Mouse (Mus musculus) forebrain, embryonic 11.5 days (tissue): Measurements from ENCODE around the gene Gm12830. TPM values are rescaled to one million over a fixed set of nuclear protein-coding genes. Genes with fewer than 3 reads are reported as not detected.
A peak's percentile ranks its signal among the peaks of the same experiment; 100 is the strongest.

Experiments
- ATAC-seq: fragments of 200-750 bp; cut with Nextera tagmentation; replicated peaks from 2 replicates; pipeline ENCODE4 v1.8.0; 2017; ENCODE audit warnings: moderate TSS enrichment; ENCODE audit not compliant: low FRiP score
- DNase-seq: peaks from one replicate; pipeline ENCODE4 v3.0.0-alpha.2; 2017; ENCODE audit warnings: low spot score
- H3K27ac ChIP-seq: fragments of 300-500 bp; sonication (generic); 2 replicates; pipeline ENCODE4 v1.5.1; 2014; ENCODE audit warnings: low read depth, low read length
- H3K27me3 ChIP-seq: fragments of 300-500 bp; sonication (generic); 2 replicates; pipeline ENCODE4 v1.6.1; 2014; ENCODE audit warnings: mild to moderate bottlenecking, low read length, mixed read lengths; ENCODE audit not compliant: control insufficient read depth, insufficient read depth
- H3K36me3 ChIP-seq: fragments of 300-500 bp; sonication (generic); 2 replicates; pipeline ENCODE4 v1.6.1; 2014; ENCODE audit warnings: mild to moderate bottlenecking, low read length, moderate library complexity, mixed read lengths; ENCODE audit not compliant: control insufficient read depth, insufficient read depth
- H3K4me1 ChIP-seq: fragments of 300-500 bp; sonication (generic); replicated peaks from 2 replicates; pipeline ENCODE4 v1.6.1; 2014; ENCODE audit warnings: low read length, mixed read lengths; ENCODE audit not compliant: control insufficient read depth, insufficient read depth
- H3K4me2 ChIP-seq: fragments of 300-500 bp; sonication (generic); 2 replicates; pipeline ENCODE4 v1.6.1; 2014; ENCODE audit warnings: low read depth, mild to moderate bottlenecking, low read length, moderate library complexity, mixed read lengths; ENCODE audit not compliant: severe bottlenecking
- H3K4me3 ChIP-seq: fragments of 300-500 bp; sonication (generic); 2 replicates; pipeline ENCODE4 v1.5.1; 2014; ENCODE audit warnings: low read depth, low read length
- H3K9ac ChIP-seq: fragments of 300-500 bp; sonication (generic); 2 replicates; pipeline ENCODE4 v1.6.1; 2014; ENCODE audit warnings: low read length
- H3K9me3 ChIP-seq: fragments of 300-500 bp; sonication (generic); 2 replicates; pipeline ENCODE4 v1.6.1; 2016; ENCODE audit warnings: low read length, mixed read lengths; ENCODE audit not compliant: control insufficient read depth
- WGBS: fragments of 180-500 bp; shearing (Covaris S2); extraction: QIAGEN DNeasy Blood & Tissue Kit; methylation state at CpG from one replicate; pipeline ENCODE4 v1.1.7; 2014; 5-methylcytosine and 5-hydroxymethylcytosine counted together
- polyA plus RNA-seq: library from polyadenylated mRNA; unstranded; fragments of >200 nt; fragmentation: Nextera tagmentation; extraction: Ambion mirVana; gene quantifications from 2 replicates; pipeline ENCODE4 v1.2.1, GENCODE M21; 2014

Gene Gm12830
- polyA plus RNA-seq, 1 experiment from 2014 or later, result not detected

DNA sequence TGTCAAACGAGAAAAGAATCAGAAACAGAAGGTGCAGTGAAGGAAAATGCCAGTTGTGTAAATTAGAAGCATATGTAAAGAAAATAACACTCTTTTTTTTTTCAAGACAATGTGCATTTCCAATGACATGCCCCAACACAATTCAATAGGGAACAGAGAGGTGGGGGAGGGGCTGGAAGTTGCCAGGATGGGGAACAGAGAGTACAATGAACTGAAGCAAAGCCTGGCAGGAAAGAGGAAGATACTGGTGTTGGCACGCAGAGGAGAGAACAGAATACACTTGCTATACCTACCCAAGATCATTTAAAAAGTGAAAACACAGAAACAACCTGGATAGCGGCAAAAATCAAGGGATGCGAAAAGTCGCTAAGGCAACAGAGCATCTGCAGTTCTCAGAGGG is 41.6 kb downstream of the Gm12830 start:
- H3K27ac ChIP-seq, result no peak overlapping the region
- H3K4me3 ChIP-seq, result no peak overlapping the region
- H3K9me3 ChIP-seq, result no peaks in the 10 kb centered on the region
- H3K4me1 ChIP-seq, result no peaks in the 10 kb centered on the region
- no peak overlapping the region for H3K4me2 ChIP-seq
- no peak overlapping the region for H3K9ac ChIP-seq
- 78% methylated on average over 5 of the region's 5 CpGs for WGBS
- DNase-seq (no peak), ATAC-seq (no peak)
- H3K36me3 ChIP-seq, result no peaks in the 10 kb centered on the region
- H3K27me3 ChIP-seq, result no peaks in the 10 kb centered on the region

DNA sequence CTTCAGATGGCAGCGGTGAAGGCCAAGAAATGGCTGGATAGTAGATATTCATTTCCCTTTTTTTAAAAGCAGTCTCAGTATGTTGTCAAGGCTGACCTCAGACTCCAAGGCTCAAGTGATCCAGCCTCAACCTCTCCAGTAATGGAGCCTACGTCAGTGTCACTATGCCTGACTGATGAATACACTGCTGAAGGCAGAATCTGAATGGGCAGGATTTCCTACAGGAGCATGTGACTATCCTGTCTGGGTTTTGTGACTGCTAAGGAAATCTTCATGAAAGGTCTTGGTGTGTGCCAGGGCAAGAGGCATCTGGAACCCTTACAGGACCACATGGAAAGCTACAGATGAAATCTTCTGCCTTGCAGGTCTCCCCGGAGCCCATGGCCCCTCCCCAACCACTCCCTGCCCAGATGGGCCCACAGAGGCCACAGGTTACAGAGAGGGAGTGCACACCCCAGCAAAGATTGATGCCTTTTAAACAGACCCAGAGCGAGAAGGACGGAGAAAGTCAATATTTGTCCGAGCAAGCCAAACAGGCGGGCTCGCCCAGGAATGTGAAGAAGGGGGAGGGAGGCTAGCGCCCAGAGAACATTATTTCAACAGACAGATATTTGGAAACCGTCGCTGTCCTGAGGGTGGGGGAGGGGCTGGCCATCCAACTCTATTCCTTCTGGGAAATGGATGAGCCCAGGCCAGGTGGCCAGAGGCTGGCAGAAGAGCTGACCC is 48.4 kb downstream of the Gm12830 start:
- no peak for ATAC-seq
- 76% methylated on average over 11 of the region's 11 CpGs for WGBS

GRCm38 (mm10) chr4:114876441-114876972 is 55.0 kb downstream of the Gm12830 start:
- H3K27me3 ChIP-seq, result no peaks in the 10 kb centered on the region
- no peak for ATAC-seq

More for the DNA sequence above, 48.4 kb downstream of the Gm12830 start:
- Histone ChIP-seq H3K36me3 (no peaks in the 10 kb centered on the region), H3K4me3 (no peak overlapping the region), H3K9ac (no peak overlapping the region), H3K4me1 (no peaks in the 10 kb centered on the region), H3K27ac (no peak overlapping the region), H3K4me2 (no peak overlapping the region), H3K9me3 (no peaks in the 10 kb centered on the region), H3K27me3 (no peaks in the 10 kb centered on the region)
- DNase-seq, result no peak

GRCm38 (mm10) chr4:114882232-114882631 is 60.7 kb downstream of the Gm12830 start:
- Histone ChIP-seq H3K27ac (no peak overlapping the region), H3K27me3 (no peaks in the 10 kb centered on the region), H3K4me3 (no peak overlapping the region), H3K9ac (no peak overlapping the region), H3K9me3 (no peaks in the 10 kb centered on the region), H3K4me1 (no peaks in the 10 kb centered on the region), H3K4me2 (no peak overlapping the region), H3K36me3 (no peaks in the 10 kb centered on the region)
- WGBS, result 88% methylated on average over 1 of the region's 1 CpGs
- ATAC-seq (no peak), DNase-seq (no peak)

More at GRCm38 (mm10) chr4:114876441-114876972, 55.0 kb downstream of the Gm12830 start:
- WGBS, result 13% methylated on average over 8 of the region's 8 CpGs
- no peak for DNase-seq
- Histone ChIP-seq H3K9me3 (no peaks in the 10 kb centered on the region), H3K9ac (no peak overlapping the region), H3K4me2 (no peak overlapping the region), H3K36me3 (no peaks in the 10 kb centered on the region), H3K4me3 (no peak overlapping the region), H3K27ac (no peak overlapping the region), H3K4me1 (no peaks in the 10 kb centered on the region)

- ATAC-seq (no peak), DNase-seq (no peak)
- peaks cover 59% of the 10 kb centered on the region for H3K27me3 ChIP-seq
- H3K4me1 ChIP-seq, result peaks cover 10% of the 10 kb centered on the region; the same call in 1 of the 2 replicates
- no peak overlapping the region for H3K27ac ChIP-seq
- no peak overlapping the region for H3K4me3 ChIP-seq
- no peak overlapping the region for H3K9ac ChIP-seq
- H3K36me3 ChIP-seq, result no peaks in the 10 kb centered on the region
- H3K4me2 ChIP-seq, result no peak overlapping the region
- WGBS, result 17% methylated on average over 4 of the region's 4 CpGs
- no peaks in the 10 kb centered on the region for H3K9me3 ChIP-seq
Measured at GRCm38 (mm10) chr4:114897853-114898252, 76.3 kb downstream of the Gm12830 start.

DNA sequence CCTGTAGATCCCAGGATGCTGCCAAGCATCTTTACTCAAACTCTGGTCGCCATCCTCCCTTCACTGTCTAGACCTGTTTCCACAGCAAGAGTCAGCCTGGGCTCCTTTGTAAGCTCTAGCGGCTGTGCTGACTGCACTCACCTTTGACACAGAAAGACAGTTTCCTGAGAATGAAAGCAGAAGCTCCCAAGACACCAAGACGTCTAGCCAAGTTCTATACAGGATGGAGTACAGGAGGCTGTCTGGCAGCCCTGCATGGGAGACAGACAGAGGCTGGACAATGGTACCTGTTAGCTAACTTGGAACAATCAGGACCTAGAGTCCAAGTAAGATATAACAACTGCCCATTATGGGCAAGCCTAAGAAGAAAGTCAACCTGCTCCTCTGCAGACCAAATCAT is 78.4 kb downstream of the Gm12830 start:
- H3K27ac ChIP-seq, result no peak overlapping the region
- DNase-seq (no peak), ATAC-seq (no peak)
- no peak overlapping the region for H3K9ac ChIP-seq
- H3K36me3 ChIP-seq, result no peaks in the 10 kb centered on the region
- no peaks in the 10 kb centered on the region for H3K9me3 ChIP-seq
- H3K4me1 ChIP-seq, result peaks cover 13% of the 10 kb centered on the region; the same call in 1 of the 2 replicates
- no peak overlapping the region for H3K4me3 ChIP-seq
- H3K4me2 ChIP-seq, result no peak overlapping the region
- H3K27me3 ChIP-seq, result peaks cover 74% of the 10 kb centered on the region
- WGBS, result 5% methylated on average over 3 of the region's 3 CpGs

- Histone ChIP-seq H3K9me3 (no peaks in the 10 kb centered on the region), H3K4me1 (peaks cover 13% of the 10 kb centered on the region; the same call in 1 of the 2 replicates), H3K4me3 (peak overlapping the region; percentile 27; the same call in 1 of the 2 replicates), H3K27ac (no peak overlapping the region), H3K9ac (no peak overlapping the region), H3K27me3 (peaks cover 81% of the 10 kb centered on the region), H3K36me3 (no peaks in the 10 kb centered on the region), H3K4me2 (peak overlapping the region; percentile 50; the same call in 1 of the 2 replicates)
- WGBS, result under 1% methylated on average over 33 of the region's 33 CpGs
- DNase-seq (peak; percentile 57), ATAC-seq (no peak)
Measured at GRCm38 (mm10) chr4:114900866-114901642, 79.5 kb downstream of the Gm12830 start.

- H3K36me3 ChIP-seq, result no peaks in the 10 kb centered on the region
- H3K9me3 ChIP-seq, result no peaks in the 10 kb centered on the region
- peak overlapping the region; percentile 27 for H3K4me3 ChIP-seq
- H3K4me2 ChIP-seq, result peak overlapping the region; percentile 50
- WGBS, result under 1% methylated on average over 42 of the region's 42 CpGs
- no peak overlapping the region for H3K27ac ChIP-seq
- H3K9ac ChIP-seq, result 0 out of 2 replicates have a peak overlapping the region, but pooled peaks have one; percentile 28
- H3K27me3 ChIP-seq, result peaks cover 85% of the 10 kb centered on the region
- DNase-seq (peak; percentile 75), ATAC-seq (peak; percentile 52; the same call in 1 of the 2 replicates)
- H3K4me1 ChIP-seq, result peaks cover 13% of the 10 kb centered on the region; the same call in 1 of the 2 replicates
Measured at GRCm38 (mm10) chr4:114901643-114902351, 80.3 kb downstream of the Gm12830 start.
